Mouse (Mus musculus) right cerebral cortex, postnatal 4 days (tissue): ENCODE data around the gene Pafah2.

Experiments used
- DNase-seq: peaks from one replicate; pipeline ENCODE4 v3.0.0-alpha.2; 2022

Pafah2 gene

GRCm38 (mm10) chr4:134466381-134467262 lies 70.5 kb downstream of the Pafah2 start:
- no peak for DNase-seq

GRCm38 (mm10) chr4:134467435-134468214 lies 71.5 kb downstream of the Pafah2 start:
- no peak for DNase-seq

GRCm38 (mm10) chr4:134468215-134468575 lies 72.1 kb downstream of the Pafah2 start, which contains the start of gene Stmn1:
TSS of gene Stmn1 (plus strand) at chr4:134468320.
- peak; percentile 93 for DNase-seq

- peak; percentile 96 for DNase-seq
Measured at GRCm38 (mm10) chr4:134468578-134469266, 72.6 kb downstream of the Pafah2 start.

GRCm38 (mm10) chr4:134469341-134469796 lies 73.2 kb downstream of the Pafah2 start:
- no peak for DNase-seq

GRCm38 (mm10) chr4:134469985-134470384 lies 73.9 kb downstream of the Pafah2 start:
- no peak for DNase-seq

GRCm38 (mm10) chr4:134471469-134471868 lies 75.3 kb downstream of the Pafah2 start:
- no peak for DNase-seq

GRCm38 (mm10) chr4:134473764-134474163 lies 77.6 kb downstream of the Pafah2 start:
- no peak for DNase-seq

- no peak for DNase-seq
Measured at GRCm38 (mm10) chr4:134474240-134474639, 78.1 kb downstream of the Pafah2 start.

GRCm38 (mm10) chr4:134476899-134477298 lies 80.8 kb downstream of the Pafah2 start:
- no peak for DNase-seq
